Mouse (Mus musculus) adrenal gland, adult 8-10 months (tissue): ENCODE results near the gene Myo9b. TPM values are rescaled to one million over a fixed set of nuclear protein-coding genes. Genes with fewer than 3 reads are reported as not detected.

Experiments
- DNase-seq: peaks from one replicate; pipeline ENCODE4 v3.0.0; 2022
- total RNA-seq, 4 experiments: library from RNA; stranded (reverse); gene quantifications; 2 replicates each; pipeline ENCODE4 v1.2.4; 2022

Gene Myo9b
- total RNA-seq, 4 experiments from 2014 or later, result 35.6 to 57.9 (median 44.9) TPM

- peak; percentile 0 for DNase-seq
Observed at GRCm38 (mm10) chr8:71391696-71392095, 119.2 kb downstream of the Myo9b start.

- DNase-seq, result peak; percentile 1
Observed at GRCm38 (mm10) chr8:71392391-71392790, 119.9 kb downstream of the Myo9b start.

GRCm38 (mm10) chr8:71392871-71393270, 120.4 kb downstream of the Myo9b start:
- peak; percentile 17 for DNase-seq

GRCm38 (mm10) chr8:71394481-71394880, 122.0 kb downstream of the Myo9b start:
- DNase-seq, result no peak

- no peak for DNase-seq
Observed at GRCm38 (mm10) chr8:71395071-71395470, 122.6 kb downstream of the Myo9b start.

GRCm38 (mm10) chr8:71395629-71396028, 123.1 kb downstream of the Myo9b start, which contains the start of gene Ushbp1:
Ushbp1 (minus strand) TSS chr8:71395802.
- DNase-seq, result peak; percentile 53

GRCm38 (mm10) chr8:71396639-71397305, 124.3 kb downstream of the Myo9b start, which contains the start of gene Babam1:
Babam1 (plus strand) TSS chr8:71396861.
- DNase-seq, result peak; percentile 97

GRCm38 (mm10) chr8:71397701-71398100, 125.2 kb downstream of the Myo9b start:
- DNase-seq, result no peak

GRCm38 (mm10) chr8:71400826-71401225, 128.3 kb downstream of the Myo9b start:
- no peak for DNase-seq

- no peak for DNase-seq
Observed at GRCm38 (mm10) chr8:71401454-71401853, 128.9 kb downstream of the Myo9b start.

GRCm38 (mm10) chr8:71402446-71402964, 130.0 kb downstream of the Myo9b start:
- DNase-seq, result no peak

GRCm38 (mm10) chr8:71403107-71403885, 130.8 kb downstream of the Myo9b start:
- DNase-seq, result no peak

GRCm38 (mm10) chr8:71404011-71404410, 131.5 kb downstream of the Myo9b start:
- no peak for DNase-seq

GRCm38 (mm10) chr8:71404951-71405351, 132.4 kb downstream of the Myo9b start:
- DNase-seq, result no peak

- DNase-seq, result peak; percentile 94
Observed at GRCm38 (mm10) chr8:71405401-71406098, 133.0 kb downstream of the Myo9b start, which contains the start of gene Ankle1. Ankle1 (plus strand) TSS chr8:71406010.

GRCm38 (mm10) chr8:71406099-71407015, 133.8 kb downstream of the Myo9b start:
- no peak for DNase-seq

GRCm38 (mm10) chr8:71407441-71407840, 134.9 kb downstream of the Myo9b start:
- DNase-seq, result no peak

- DNase-seq, result no peak
Observed at GRCm38 (mm10) chr8:71408231-71408630, 135.7 kb downstream of the Myo9b start.
